Mouse (Mus musculus): ENCODE results near the gene Spsb1.

The Spsb1 gene

DNA sequence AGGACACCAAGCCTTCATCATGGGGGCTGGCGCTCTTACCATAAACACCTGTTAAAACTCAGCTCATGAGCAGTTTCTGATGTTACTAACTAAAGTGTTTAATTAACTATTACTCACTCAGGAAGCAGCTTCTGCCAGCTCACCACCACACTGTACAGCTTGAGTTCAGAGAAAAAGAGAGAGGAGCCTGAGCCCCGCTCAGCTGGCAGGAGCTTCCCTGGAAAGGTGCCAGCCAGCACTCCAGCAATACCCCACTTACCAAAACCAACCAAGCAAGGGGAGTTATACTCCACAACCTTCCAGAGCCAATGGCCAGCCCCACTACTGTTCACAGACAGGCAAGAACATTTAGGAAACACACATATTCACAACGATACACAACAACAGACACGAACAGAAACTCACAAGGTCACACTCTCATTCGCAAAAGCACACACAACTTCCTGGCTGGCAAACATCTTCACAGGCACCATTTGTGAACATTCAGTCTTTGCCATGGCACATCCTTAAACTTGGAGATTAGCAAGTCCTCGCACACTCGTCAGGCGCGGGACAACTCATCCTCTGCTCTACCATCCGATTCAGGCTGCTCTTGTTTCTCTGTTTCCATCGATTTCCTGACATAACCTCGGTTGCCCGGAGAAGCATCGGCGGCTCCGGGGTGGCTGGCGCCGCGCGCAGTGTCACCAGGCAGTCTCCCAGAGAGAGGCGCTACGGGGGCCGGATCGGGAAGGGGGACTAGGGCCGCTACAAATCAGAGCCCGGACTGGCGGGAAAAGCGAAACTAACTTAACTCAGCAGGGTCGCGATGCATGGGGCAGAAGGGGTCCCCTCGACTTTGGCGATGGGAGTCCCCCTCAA lies 992 bp downstream of the Spsb1 start:
- CTCF ChIA-PET, result no interaction called here

DNA sequence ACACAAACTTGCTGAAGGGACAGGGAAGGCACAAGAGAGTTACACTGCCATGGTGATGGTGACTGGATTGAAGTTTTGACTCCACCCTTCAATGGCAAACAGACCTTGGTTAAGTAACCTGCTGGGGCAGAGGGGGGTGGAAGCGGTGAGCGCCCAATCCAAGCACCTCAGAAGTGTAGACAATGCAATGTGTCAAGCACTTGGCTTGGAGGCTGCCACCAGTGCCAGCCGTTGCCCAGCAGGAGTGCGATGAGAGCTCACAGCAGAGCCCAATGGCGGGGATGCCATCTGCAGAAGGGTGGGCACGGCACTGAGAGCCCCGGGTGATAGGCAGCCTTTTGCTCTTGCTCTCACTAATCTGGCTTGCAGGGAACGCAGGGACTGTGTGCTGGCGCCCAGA lies 2.6 kb downstream of the Spsb1 start:
- CTCF ChIA-PET, result no interaction called here

GRCm38 (mm10) chr4:149951201-149951600 lies 3.6 kb downstream of the Spsb1 start:
- CTCF ChIA-PET, result no interaction called here

- CTCF ChIA-PET, result no interaction called here
Measured at GRCm38 (mm10) chr4:149949691-149950090, 5.2 kb downstream of the Spsb1 start.

GRCm38 (mm10) chr4:149948119-149948518 lies 6.7 kb downstream of the Spsb1 start:
- CTCF ChIA-PET, result no interaction called here

DNA sequence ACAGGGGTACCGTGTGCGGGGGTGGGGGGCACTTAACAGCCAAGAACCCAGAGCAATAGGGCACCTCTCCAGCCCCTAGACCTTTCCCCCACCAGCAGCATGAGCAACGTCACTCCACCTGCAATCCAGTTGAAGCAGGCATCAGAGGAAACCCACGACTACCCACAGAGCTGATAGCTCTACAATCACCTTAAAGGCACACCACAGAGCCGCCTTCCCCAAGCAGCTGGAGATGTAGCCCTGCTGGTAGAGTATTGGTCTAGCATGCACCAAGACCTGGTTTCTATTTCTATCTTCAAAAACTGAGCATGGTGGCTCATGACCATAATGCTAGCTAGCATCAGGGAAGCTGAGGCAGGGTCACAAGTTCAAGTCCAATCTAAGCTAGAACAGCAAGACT lies 7.4 kb downstream of the Spsb1 start:
- CTCF ChIA-PET, result no interaction called here

DNA sequence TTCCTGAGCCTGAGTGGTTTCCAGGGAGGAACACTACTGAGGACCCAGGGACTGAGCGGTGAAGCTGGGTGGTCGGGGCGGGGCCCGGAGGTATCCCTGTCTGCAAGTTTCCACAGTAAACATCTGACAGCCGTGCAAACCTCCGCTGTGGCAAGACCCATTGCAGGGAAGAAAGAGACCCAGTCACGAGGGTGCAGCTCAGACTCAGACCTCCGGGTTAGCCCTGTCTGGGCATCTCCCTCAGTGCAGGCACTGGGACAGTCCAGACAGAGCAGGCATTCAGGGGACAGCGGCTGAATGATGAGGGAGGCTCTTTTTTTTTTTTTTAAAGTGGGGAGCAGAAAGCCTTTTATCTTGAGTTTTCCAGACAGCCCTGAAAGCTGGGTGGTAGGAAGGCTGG lies 9.6 kb downstream of the Spsb1 start:
- CTCF ChIA-PET, result no interaction called here

GRCm38 (mm10) chr4:149944214-149944613 lies 10.6 kb downstream of the Spsb1 start:
- CTCF ChIA-PET, result interaction anchor here (0.7 kb wide), 1 partner anchor 9 kb away, joined by 9 read pairs; no protein-coding TSS in a partner anchor

GRCm38 (mm10) chr4:149942831-149943741 lies 11.8 kb downstream of the Spsb1 start:
- CTCF ChIA-PET, result interaction anchor here (0.5 kb wide), 1 partner anchor 112 kb away, joined by 5 read pairs; no protein-coding TSS in a partner anchor

DNA sequence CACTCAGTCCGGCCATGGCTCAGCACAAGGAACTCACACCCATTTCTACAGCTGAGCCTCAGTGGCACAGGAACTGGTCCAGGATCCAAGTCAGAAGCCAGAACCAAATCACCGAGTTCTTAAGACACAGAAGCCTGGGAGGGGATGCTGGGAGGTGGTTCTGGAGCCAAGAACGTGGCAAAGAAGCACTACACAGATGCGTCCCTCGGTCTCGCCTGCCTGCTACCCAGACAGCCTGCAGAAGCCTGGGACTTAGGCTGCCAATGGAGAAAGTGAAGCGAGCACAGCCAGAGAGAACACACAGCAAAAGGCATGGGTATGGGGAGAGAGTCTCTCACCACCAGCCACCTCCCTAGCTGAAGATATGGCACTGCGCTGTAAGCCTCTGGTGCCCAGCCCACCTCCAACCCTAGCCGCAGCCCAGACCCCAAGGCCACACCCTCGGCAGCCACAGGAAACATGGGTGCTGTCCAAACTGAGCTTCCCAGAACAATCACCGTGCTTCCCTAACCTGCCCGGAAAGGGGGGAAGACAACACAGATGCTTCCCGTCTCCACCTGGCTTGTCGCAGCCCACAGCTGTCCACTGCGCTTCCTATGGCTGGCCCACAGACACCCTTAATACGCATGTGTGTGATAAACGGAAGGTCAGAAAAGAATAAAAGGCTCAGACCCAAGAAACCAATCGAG lies 13.6 kb downstream of the Spsb1 start:
- CTCF ChIA-PET, result no interaction called here

- CTCF ChIA-PET, result no interaction called here
Measured at GRCm38 (mm10) chr4:149938701-149939100, 16.1 kb downstream of the Spsb1 start.

GRCm38 (mm10) chr4:149936921-149937320 lies 17.9 kb downstream of the Spsb1 start:
- CTCF ChIA-PET, result no interaction called here

DNA sequence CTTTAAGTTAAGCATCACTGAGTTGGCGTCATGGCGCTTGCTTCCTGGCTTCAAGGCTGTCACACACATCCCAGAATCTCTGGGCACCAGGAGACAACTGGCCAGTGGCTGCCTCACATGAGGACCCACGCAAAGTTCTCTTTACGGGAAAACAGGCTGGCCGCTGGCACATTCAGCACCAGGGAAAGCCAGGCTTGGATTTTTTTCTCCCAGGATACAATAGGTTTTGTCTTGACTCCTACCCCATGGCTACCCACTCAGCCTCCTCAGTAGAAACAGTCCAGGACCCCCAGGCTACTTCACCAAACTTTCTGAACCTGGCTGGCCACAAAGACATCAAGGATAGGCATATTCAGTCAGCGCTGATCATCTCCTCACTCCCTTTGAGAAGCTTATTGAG lies 19.4 kb downstream of the Spsb1 start:
- CTCF ChIA-PET, result interaction anchor here (1.1 kb wide), 1 partner anchor 9 kb away, joined by 9 read pairs; no protein-coding TSS in a partner anchor

GRCm38 (mm10) chr4:149933519-149934245 lies 21.2 kb downstream of the Spsb1 start:
- CTCF ChIA-PET, result interaction anchor here (0.7 kb wide), 1 partner anchor 25 kb away, joined by 3 read pairs; no protein-coding TSS in a partner anchor

- CTCF ChIA-PET, result no interaction called here
Measured at GRCm38 (mm10) chr4:149933025-149933424, 21.8 kb downstream of the Spsb1 start.

- CTCF ChIA-PET, result interaction anchor here (1.0 kb wide), 1 partner anchor 7 kb away, joined by 3 read pairs; no protein-coding TSS in a partner anchor
Measured at GRCm38 (mm10) chr4:149932108-149932815, 22.6 kb downstream of the Spsb1 start.

GRCm38 (mm10) chr4:149930755-149931154 lies 24.1 kb downstream of the Spsb1 start:
- CTCF ChIA-PET, result interaction anchor here (1.0 kb wide), 1 partner anchor 9 kb away, joined by 3 read pairs; no protein-coding TSS in a partner anchor

- CTCF ChIA-PET, result no interaction called here
Measured at GRCm38 (mm10) chr4:149923014-149923413, 31.8 kb downstream of the Spsb1 start.

DNA sequence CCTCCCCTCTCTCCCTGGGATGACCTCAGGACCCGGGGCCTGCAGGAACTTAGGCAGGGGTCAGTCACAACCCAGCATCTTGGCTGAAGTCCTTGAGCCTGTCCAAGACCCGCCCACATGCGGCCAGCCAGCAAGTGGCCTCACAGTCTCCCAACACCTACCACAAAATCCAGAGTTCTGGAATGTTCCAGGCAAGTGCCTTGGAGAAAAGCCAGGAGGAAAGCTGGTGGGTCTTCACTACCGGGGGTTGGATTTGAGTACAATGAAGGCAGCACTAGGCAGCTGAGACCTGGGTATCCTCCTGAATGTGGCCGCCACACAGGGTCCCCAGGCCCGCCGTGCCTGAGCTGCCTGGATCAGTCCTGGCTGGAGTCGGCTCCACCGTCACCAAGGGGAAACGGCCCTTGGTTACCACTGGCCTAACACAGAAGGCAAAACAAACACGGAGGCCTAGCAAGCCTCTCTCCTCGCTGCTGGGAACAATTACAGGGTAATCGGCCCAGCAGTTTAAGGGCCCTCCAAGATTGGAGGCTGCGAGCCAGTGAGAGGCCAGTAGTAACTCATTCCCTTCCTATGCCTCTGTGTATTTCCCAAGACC lies 32.6 kb downstream of the Spsb1 start:
- CTCF ChIA-PET, result interaction anchor here (0.6 kb wide), 1 partner anchor 46 kb away, joined by 3 read pairs; no protein-coding TSS in a partner anchor

DNA sequence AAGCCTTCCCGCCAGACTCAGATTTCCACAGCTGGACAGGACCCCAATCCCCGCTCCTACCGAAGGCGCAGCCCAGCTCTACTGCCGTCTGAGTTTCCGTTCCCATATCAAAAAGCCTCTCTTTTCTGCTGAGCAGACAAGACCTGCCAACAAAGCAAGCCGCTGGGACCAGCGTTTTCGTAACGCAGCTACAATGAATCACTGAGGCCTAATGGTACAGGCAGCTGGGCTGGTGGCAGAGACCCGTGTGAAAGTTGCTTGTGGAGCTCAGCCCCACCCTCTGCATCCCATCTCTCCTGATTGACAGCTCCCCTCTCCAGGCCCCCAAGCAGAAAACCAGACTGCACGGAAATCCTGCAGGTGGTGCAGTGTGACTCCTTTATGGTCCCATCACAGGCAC lies 34.0 kb downstream of the Spsb1 start:
- CTCF ChIA-PET, result interaction anchor here (0.5 kb wide), 1 partner anchor 176 kb away, joined by 13 read pairs; no protein-coding TSS in a partner anchor
